Mouse (Mus musculus) neural tube, embryonic 14.5 days (tissue): ENCODE results near the gene Gm20388. TPM values are rescaled to one million over a fixed set of nuclear protein-coding genes. Genes with fewer than 3 reads are reported as not detected.
A peak's percentile ranks its signal among the peaks of the same experiment; 100 is the strongest.

Experiments used
- ATAC-seq: fragments of 200-750 bp; cut with Nextera tagmentation; 2 replicates; pipeline ENCODE4 v1.8.0; 2017; ENCODE audit warnings: low read depth, mild to moderate bottlenecking, moderate TSS enrichment, moderate library complexity
- H3K27ac ChIP-seq: fragments of 300-500 bp; sonication (generic); 2 replicates; pipeline ENCODE4 v1.5.1; 2014; ENCODE audit warnings: low read depth, mild to moderate bottlenecking, control low read depth, low read length, moderate library complexity, mixed read lengths
- H3K27me3 ChIP-seq: fragments of 300-500 bp; sonication (generic); 2 replicates; pipeline ENCODE4 v1.6.1; 2014; ENCODE audit warnings: low read length; ENCODE audit not compliant: control insufficient read depth, insufficient read depth
- H3K36me3 ChIP-seq: fragments of 300-500 bp; sonication (generic); 2 replicates; pipeline ENCODE4 v1.6.1; 2014; ENCODE audit warnings: low read length, mixed read lengths; ENCODE audit not compliant: control insufficient read depth, insufficient read depth
- H3K4me1 ChIP-seq: fragments of 300-500 bp; sonication (generic); 2 replicates; pipeline ENCODE4 v1.6.1; 2014; ENCODE audit warnings: low read length; ENCODE audit not compliant: control insufficient read depth, insufficient read depth
- H3K4me2 ChIP-seq: fragments of 300-500 bp; sonication (generic); 2 replicates; pipeline ENCODE4 v1.6.1; 2014; ENCODE audit warnings: mild to moderate bottlenecking, low read depth, low read length, control low read depth
- H3K4me3 ChIP-seq: fragments of 300-500 bp; sonication (generic); 2 replicates; pipeline ENCODE4 v1.5.1; 2014; ENCODE audit warnings: low read depth, low read length, control low read depth, mixed read lengths
- H3K9ac ChIP-seq: fragments of 300-500 bp; sonication (generic); replicated peaks from 2 replicates; pipeline ENCODE4 v1.6.1; 2014; ENCODE audit warnings: low read depth, mild to moderate bottlenecking, control low read depth, low read length, mixed read lengths
- H3K9me3 ChIP-seq: fragments of 300-500 bp; sonication (generic); 2 replicates; pipeline ENCODE4 v1.6.1; 2016; ENCODE audit warnings: low read length; ENCODE audit not compliant: control insufficient read depth
- WGBS: fragments of 180-500 bp; shearing (Covaris S2); extraction: QIAGEN DNeasy Blood & Tissue Kit; methylation state at CpG from one replicate; pipeline ENCODE4 v1.1.7; 2014; 5-methylcytosine and 5-hydroxymethylcytosine counted together
- polyA plus RNA-seq: library from polyadenylated mRNA; unstranded; fragments of >200 nt; fragmentation: Nextera tagmentation; extraction: Ambion mirVana; gene quantifications from 2 replicates; pipeline ENCODE4 v1.2.1, GENCODE M21; 2014

Gene Gm20388
- polyA plus RNA-seq, 1 experiment from 2014 or later, result 10.3 TPM

- H3K27me3 ChIP-seq, result peaks cover 86% of the 10 kb centered on the region
- ATAC-seq, result no peak
- peak overlapping the region; percentile 56 for H3K4me2 ChIP-seq
- no peaks in the 10 kb centered on the region for H3K36me3 ChIP-seq
- no peak overlapping the region for H3K9ac ChIP-seq
- H3K4me1 ChIP-seq, result 0 out of 2 replicates have a peak, but pooled peaks cover 11% of the 10 kb centered on the region
- H3K4me3 ChIP-seq, result peak overlapping the region; percentile 29
- under 1% methylated on average over 89 of the region's 89 CpGs for WGBS
- H3K27ac ChIP-seq, result no peak overlapping the region
- H3K9me3 ChIP-seq, result no peaks in the 10 kb centered on the region
These were observed 1172.7 kb downstream of the Gm20388 start for GRCm38 (mm10) chr8:121083093-121083935.

GRCm38 (mm10) chr8:121083936-121084209 lies 1173.2 kb downstream of the Gm20388 start:
- Histone ChIP-seq H3K4me1 (0 out of 2 replicates have a peak, but pooled peaks cover 11% of the 10 kb centered on the region), H3K27me3 (peaks cover 86% of the 10 kb centered on the region), H3K4me2 (peak overlapping the region; percentile 56), H3K27ac (no peak overlapping the region), H3K4me3 (peak overlapping the region; percentile 29), H3K9me3 (no peaks in the 10 kb centered on the region), H3K9ac (no peak overlapping the region; the same call in 1 of the 2 replicates), H3K36me3 (no peaks in the 10 kb centered on the region)
- ATAC-seq, result no peak
- 3% methylated on average over 12 of the region's 27 CpGs for WGBS

- H3K4me1 ChIP-seq, result 0 out of 2 replicates have a peak, but pooled peaks cover 11% of the 10 kb centered on the region
- peak within 1 kb of the TSS; percentile 29 for H3K4me3 ChIP-seq
- no peaks in the 10 kb centered on the region for H3K36me3 ChIP-seq
- H3K27ac ChIP-seq, result no peak within 1 kb of the TSS
- peaks cover 88% of the 10 kb centered on the region for H3K27me3 ChIP-seq
- H3K9me3 ChIP-seq, result no peaks in the 10 kb centered on the region
- H3K4me2 ChIP-seq, result peak within 1 kb of the TSS; percentile 56
- ATAC-seq, result no peak
- under 1% methylated on average over 43 of the region's 83 CpGs for WGBS
- no peak within 1 kb of the TSS; the same call in 1 of the 2 replicates for H3K9ac ChIP-seq
These were observed 1173.7 kb downstream of the Gm20388 start, which contains the start of gene Foxf1 for GRCm38 (mm10) chr8:121084210-121084951. Foxf1 (plus strand) TSS chr8:121084386.

GRCm38 (mm10) chr8:121085011-121085410 lies 1174.4 kb downstream of the Gm20388 start:
- H3K4me1 ChIP-seq, result 0 out of 2 replicates have a peak, but pooled peaks cover 11% of the 10 kb centered on the region

GRCm38 (mm10) chr8:121085561-121085960 lies 1174.9 kb downstream of the Gm20388 start:
- no peak overlapping the region for H3K9ac ChIP-seq
- H3K27ac ChIP-seq, result no peak overlapping the region
- no peak overlapping the region for H3K4me2 ChIP-seq
- peaks cover 90% of the 10 kb centered on the region for H3K27me3 ChIP-seq
- WGBS, result 30% methylated on average over 3 of the region's 3 CpGs
- ATAC-seq, result no peak
- no peak overlapping the region for H3K4me3 ChIP-seq
- no peaks in the 10 kb centered on the region for H3K36me3 ChIP-seq
- 0 out of 2 replicates have a peak, but pooled peaks cover 11% of the 10 kb centered on the region for H3K4me1 ChIP-seq
- H3K9me3 ChIP-seq, result no peaks in the 10 kb centered on the region

More at GRCm38 (mm10) chr8:121085011-121085410, 1174.4 kb downstream of the Gm20388 start:
- H3K9ac ChIP-seq, result no peak overlapping the region
- H3K36me3 ChIP-seq, result no peaks in the 10 kb centered on the region
- peaks cover 90% of the 10 kb centered on the region for H3K27me3 ChIP-seq
- no peaks in the 10 kb centered on the region for H3K9me3 ChIP-seq
- no peak overlapping the region for H3K27ac ChIP-seq
- H3K4me2 ChIP-seq, result no peak overlapping the region
- peak overlapping the region; percentile 29; the same call in 1 of the 2 replicates for H3K4me3 ChIP-seq
- ATAC-seq, result no peak
- 1% methylated on average over 30 of the region's 30 CpGs for WGBS

- no peak overlapping the region for H3K4me2 ChIP-seq
- no peak overlapping the region for H3K4me3 ChIP-seq
- no peak for ATAC-seq
- H3K9me3 ChIP-seq, result no peaks in the 10 kb centered on the region
- no peak overlapping the region for H3K27ac ChIP-seq
- 0 out of 2 replicates have a peak, but pooled peaks cover 11% of the 10 kb centered on the region for H3K4me1 ChIP-seq
- H3K36me3 ChIP-seq, result no peaks in the 10 kb centered on the region
- H3K9ac ChIP-seq, result no peak overlapping the region
- WGBS, result 9% methylated on average over 19 of the region's 19 CpGs
- peaks cover 92% of the 10 kb centered on the region for H3K27me3 ChIP-seq
These were observed 1175.6 kb downstream of the Gm20388 start for GRCm38 (mm10) chr8:121086004-121086900.

GRCm38 (mm10) chr8:121088281-121088680 lies 1177.6 kb downstream of the Gm20388 start:
- H3K36me3 ChIP-seq, result no peaks in the 10 kb centered on the region
- H3K4me1 ChIP-seq, result 0 out of 2 replicates have a peak, but pooled peaks cover 11% of the 10 kb centered on the region
- no peaks in the 10 kb centered on the region for H3K9me3 ChIP-seq
- H3K4me2 ChIP-seq, result no peak overlapping the region
- WGBS, result 5% methylated on average over 8 of the region's 8 CpGs
- H3K9ac ChIP-seq, result no peak overlapping the region
- no peak overlapping the region for H3K4me3 ChIP-seq
- H3K27me3 ChIP-seq, result peaks cover 87% of the 10 kb centered on the region
- H3K27ac ChIP-seq, result no peak overlapping the region
- no peak for ATAC-seq

- Histone ChIP-seq H3K27ac (no peak overlapping the region), H3K4me2 (no peak overlapping the region), H3K9me3 (no peaks in the 10 kb centered on the region), H3K36me3 (no peaks in the 10 kb centered on the region), H3K27me3 (peaks cover 81% of the 10 kb centered on the region), H3K4me3 (no peak overlapping the region), H3K4me1 (0 out of 2 replicates have a peak, but pooled peaks cover 5% of the 10 kb centered on the region), H3K9ac (no peak overlapping the region)
- no peak for ATAC-seq
- 3% methylated on average over 38 of the region's 40 CpGs for WGBS
These were observed 1178.4 kb downstream of the Gm20388 start for GRCm38 (mm10) chr8:121088871-121089630.
